Mouse (Mus musculus): Measurements from ENCODE around the gene Hist2h2be.

DNA sequence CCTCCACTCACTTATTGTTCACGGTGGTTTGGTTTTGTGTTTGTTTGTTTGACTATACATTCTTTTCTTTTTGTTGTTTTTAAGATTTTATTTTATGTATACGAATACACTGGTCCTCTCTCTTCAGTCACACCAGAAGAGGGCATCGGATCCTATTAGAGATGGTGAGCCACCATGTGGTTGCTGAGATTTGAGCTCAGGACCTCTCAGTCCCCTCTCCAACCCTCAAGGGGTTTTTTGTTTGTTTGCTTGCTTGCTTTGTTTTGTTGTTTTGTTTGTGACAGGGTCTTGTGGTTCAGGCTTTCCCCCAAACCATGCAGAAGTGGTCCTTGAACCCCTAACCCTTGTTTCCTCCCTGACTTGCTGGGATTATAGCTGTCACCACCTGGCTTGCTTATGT, 40.7 kb downstream of the Hist2h2be start:
- TF ChIP-seq CTCF (IDR thresholded peaks at IDR 0.05; ENCODE audit: low read depth) (no peak), EP300 (IDR thresholded peaks at IDR 0.05; ENCODE audit: low read depth) (no peak)
